Mouse (Mus musculus) midbrain, embryonic 11.5 days (tissue): Measurements from ENCODE around the gene Rapgef1. TPM values are rescaled to one million over a fixed set of nuclear protein-coding genes. Genes with fewer than 3 reads are reported as not detected.

Experiments
- ATAC-seq: fragments of 200-750 bp; cut with Nextera tagmentation; 2 replicates; pipeline ENCODE4 v1.8.0; 2017; ENCODE audit warnings: moderate TSS enrichment, moderate library complexity; ENCODE audit not compliant: low FRiP score
- DNase-seq: peaks from one replicate; pipeline ENCODE4 v3.0.0; 2015; ENCODE audit warnings: low spot score; ENCODE audit errors: missing footprints
- H3K27ac ChIP-seq: fragments of 300-500 bp; sonication (generic); 2 replicates; pipeline ENCODE4 v1.5.1; 2014; ENCODE audit warnings: low read depth, low read length
- H3K27me3 ChIP-seq: fragments of 300-500 bp; sonication (generic); 2 replicates; pipeline ENCODE4 v1.6.1; 2014; ENCODE audit warnings: mild to moderate bottlenecking, low read length, moderate library complexity, mixed read lengths; ENCODE audit not compliant: control insufficient read depth, insufficient read depth
- H3K36me3 ChIP-seq: fragments of 300-500 bp; sonication (generic); 2 replicates; pipeline ENCODE4 v1.6.1; 2014; ENCODE audit warnings: mild to moderate bottlenecking, low read length, moderate library complexity, mixed read lengths; ENCODE audit not compliant: control insufficient read depth, insufficient read depth
- H3K4me1 ChIP-seq: fragments of 300-500 bp; sonication (generic); 2 replicates; pipeline ENCODE4 v1.6.1; 2014; ENCODE audit warnings: low read length; ENCODE audit not compliant: control insufficient read depth, insufficient read depth
- H3K4me2 ChIP-seq: fragments of 300-500 bp; sonication (generic); 2 replicates; pipeline ENCODE4 v1.6.1; 2014; ENCODE audit warnings: mild to moderate bottlenecking, moderate library complexity
- H3K4me3 ChIP-seq: fragments of 300-500 bp; sonication (generic); 2 replicates; pipeline ENCODE4 v1.5.1; 2014; ENCODE audit warnings: low read depth, low read length
- H3K9ac ChIP-seq: fragments of 300-500 bp; sonication (generic); 2 replicates; pipeline ENCODE4 v1.6.1; 2014; ENCODE audit warnings: low read length
- H3K9me3 ChIP-seq: fragments of 300-500 bp; sonication (generic); 2 replicates; pipeline ENCODE4 v1.6.1; 2016; ENCODE audit warnings: low read length; ENCODE audit not compliant: control insufficient read depth
- WGBS: fragments of 180-500 bp; shearing (Covaris S2); extraction: QIAGEN DNeasy Blood & Tissue Kit; methylation state at CpG from one replicate; pipeline ENCODE4 v1.1.7; 2014; 5-methylcytosine and 5-hydroxymethylcytosine counted together
- polyA plus RNA-seq: library from polyadenylated mRNA; unstranded; fragments of >200 nt; fragmentation: Nextera tagmentation; extraction: Ambion mirVana; gene quantifications from 2 replicates; pipeline ENCODE4 v1.2.1, GENCODE M21; 2014

Rapgef1 gene
- polyA plus RNA-seq, 1 experiment from 2014 or later, result 15.6 TPM

DNA sequence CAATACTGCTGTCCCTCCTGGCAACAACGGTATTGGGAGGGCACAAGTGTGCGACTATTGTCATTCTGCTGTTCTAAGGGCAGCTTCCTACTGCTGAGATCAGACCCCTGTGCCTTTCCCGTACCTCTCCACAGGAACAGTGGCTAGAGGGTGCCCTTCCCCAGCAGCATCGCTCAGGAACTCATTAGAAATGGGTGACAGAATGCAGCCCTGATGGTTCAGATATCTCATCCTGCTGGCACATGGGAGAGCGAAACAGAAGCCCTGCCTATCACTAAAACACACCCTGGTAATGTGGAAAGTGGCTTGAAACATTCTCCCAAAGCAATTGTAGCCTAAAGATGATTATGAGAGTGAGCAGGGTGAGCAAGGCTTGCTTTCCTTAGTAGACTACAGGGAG lies 15.0 kb downstream of the Rapgef1 start:
- no peaks in the 10 kb centered on the region for H3K27me3 ChIP-seq
- peak; percentile 19 for DNase-seq
- WGBS, result 82% methylated on average over 5 of the region's 5 CpGs
- no peak overlapping the region for H3K9ac ChIP-seq
- H3K4me2 ChIP-seq, result no peak overlapping the region
- no peaks in the 10 kb centered on the region for H3K36me3 ChIP-seq
- no peaks in the 10 kb centered on the region for H3K4me1 ChIP-seq
- H3K9me3 ChIP-seq, result no peaks in the 10 kb centered on the region
- no peak for ATAC-seq
- H3K4me3 ChIP-seq, result no peak overlapping the region
- H3K27ac ChIP-seq, result no peak overlapping the region

DNA sequence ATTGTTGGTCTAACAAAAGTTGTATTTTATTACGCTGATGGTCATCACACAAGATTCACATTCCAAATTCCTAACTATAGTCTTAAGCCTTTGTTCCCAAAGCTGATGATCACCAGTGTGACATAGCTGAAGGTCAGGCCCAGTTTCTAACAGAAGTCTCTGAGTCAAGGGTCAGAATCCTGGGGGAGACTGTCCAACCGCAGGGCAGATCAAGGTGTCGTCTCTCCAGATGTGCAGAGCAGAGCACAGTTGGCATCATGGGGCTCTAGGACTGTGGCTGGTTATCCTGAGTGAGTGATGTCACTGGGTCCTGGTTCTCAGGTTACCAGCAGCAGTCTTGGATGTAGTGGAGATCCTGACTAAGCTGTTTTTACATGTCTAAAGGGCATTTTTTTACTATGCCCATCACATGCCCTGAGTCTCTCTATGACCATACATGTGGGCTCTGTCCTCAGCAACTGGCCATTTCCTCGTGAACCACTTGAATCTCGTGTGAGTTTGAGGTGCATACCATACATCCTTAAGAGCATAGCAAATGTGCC lies 16.5 kb downstream of the Rapgef1 start:
- Histone ChIP-seq H3K9me3 (no peaks in the 10 kb centered on the region), H3K27me3 (no peaks in the 10 kb centered on the region), H3K4me1 (no peaks in the 10 kb centered on the region), H3K36me3 (no peaks in the 10 kb centered on the region), H3K27ac (no peak overlapping the region), H3K4me3 (no peak overlapping the region), H3K4me2 (no peak overlapping the region), H3K9ac (no peak overlapping the region)
- ATAC-seq (no peak), DNase-seq (peak; percentile 72)
- 78% methylated on average over 5 of the region's 5 CpGs for WGBS

DNA sequence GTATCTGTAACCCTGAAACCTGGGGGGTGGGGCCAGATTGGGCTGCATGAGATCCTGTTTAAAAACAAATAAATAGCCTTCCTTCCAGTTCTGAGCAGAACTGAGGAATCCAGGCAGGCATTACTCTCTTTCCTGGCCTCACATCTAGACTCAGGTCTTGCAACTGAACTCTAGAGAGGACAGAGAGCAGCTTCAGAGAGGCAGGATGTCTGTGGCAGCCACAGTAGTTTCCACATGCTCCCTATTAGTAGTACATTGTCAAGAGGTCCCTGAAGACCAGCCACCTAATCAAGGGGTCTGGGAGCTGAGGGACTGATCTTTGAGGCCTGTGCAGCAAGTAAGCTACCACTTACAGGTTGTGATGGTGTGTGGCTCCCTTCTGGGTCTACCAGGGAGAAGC lies 18.0 kb downstream of the Rapgef1 start:
- no peak for DNase-seq

DNA sequence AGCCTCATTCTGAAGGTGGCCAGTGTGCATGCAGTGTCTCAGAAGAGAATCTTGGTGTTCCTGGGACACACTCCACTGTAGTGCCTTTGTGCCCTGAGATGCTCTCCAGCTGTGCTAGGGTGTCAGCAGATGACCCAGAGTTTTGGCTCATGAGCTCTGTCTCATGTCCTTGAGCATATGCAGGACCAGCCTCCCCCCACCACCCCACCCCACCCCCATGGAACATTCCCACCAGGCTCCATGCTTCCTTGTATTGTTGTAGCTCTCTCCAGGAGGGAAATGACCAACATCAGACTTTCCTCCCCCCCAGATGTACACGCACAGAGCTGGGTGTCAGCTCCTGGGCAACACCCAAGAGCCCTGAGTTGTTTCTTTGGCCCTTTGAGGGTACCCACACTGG lies 19.9 kb downstream of the Rapgef1 start:
- H3K27ac ChIP-seq, result no peak overlapping the region
- DNase-seq, result no peak
- 78% methylated on average over 1 of the region's 1 CpGs for WGBS
- H3K4me2 ChIP-seq, result no peak overlapping the region
- H3K4me1 ChIP-seq, result no peaks in the 10 kb centered on the region
- no peaks in the 10 kb centered on the region for H3K9me3 ChIP-seq
- H3K9ac ChIP-seq, result no peak overlapping the region
- ATAC-seq, result no peak
- no peaks in the 10 kb centered on the region for H3K27me3 ChIP-seq
- H3K4me3 ChIP-seq, result no peak overlapping the region
- no peaks in the 10 kb centered on the region for H3K36me3 ChIP-seq

More for the DNA sequence above, 18.0 kb downstream of the Rapgef1 start:
- H3K27ac ChIP-seq, result no peak overlapping the region
- no peaks in the 10 kb centered on the region for H3K27me3 ChIP-seq
- no peak overlapping the region for H3K9ac ChIP-seq
- H3K9me3 ChIP-seq, result no peaks in the 10 kb centered on the region
- H3K4me3 ChIP-seq, result no peak overlapping the region
- no peaks in the 10 kb centered on the region for H3K36me3 ChIP-seq
- no peaks in the 10 kb centered on the region for H3K4me1 ChIP-seq
- H3K4me2 ChIP-seq, result no peak overlapping the region
- no peak for ATAC-seq

DNA sequence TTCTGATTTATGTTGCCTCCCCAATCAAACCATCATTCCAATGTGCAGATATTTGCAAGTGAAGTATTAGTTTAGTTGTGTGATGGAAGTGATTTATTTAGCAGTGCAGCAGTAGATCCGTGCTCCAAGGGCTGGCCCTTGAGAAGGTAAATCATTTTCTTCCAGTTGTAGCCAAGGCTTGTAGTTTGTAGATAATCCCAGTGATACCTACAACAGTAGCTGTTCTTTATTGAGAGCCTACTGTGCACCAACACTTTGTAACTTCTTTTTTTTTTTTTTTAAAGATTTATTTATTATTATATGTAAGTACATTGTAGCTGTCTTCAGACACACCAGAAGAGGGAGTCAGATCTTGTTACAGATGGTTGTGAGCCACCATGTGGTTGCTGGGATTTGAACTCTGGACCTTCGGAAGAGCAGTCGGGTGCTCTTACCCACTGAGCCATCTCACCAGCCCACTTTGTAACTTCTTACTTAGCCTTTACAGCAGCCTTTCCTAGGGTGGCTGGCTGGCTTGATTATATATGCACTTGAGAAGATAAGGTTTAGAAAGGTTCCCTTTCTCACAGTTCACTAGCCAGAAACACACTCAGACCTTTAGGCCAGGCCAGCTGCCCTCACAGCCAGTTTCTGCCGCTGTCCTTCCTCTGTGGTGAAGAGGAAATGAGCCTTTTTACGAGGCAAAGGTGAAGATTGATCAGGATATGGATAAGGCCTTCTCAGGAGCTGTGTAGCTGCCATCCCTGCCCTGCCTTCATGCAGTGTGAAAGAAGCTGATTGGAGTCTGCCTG lies 20.6 kb downstream of the Rapgef1 start:
- H3K9me3 ChIP-seq, result no peaks in the 10 kb centered on the region
- H3K27me3 ChIP-seq, result no peaks in the 10 kb centered on the region
- no peaks in the 10 kb centered on the region for H3K36me3 ChIP-seq
- no peak overlapping the region for H3K4me3 ChIP-seq
- H3K4me1 ChIP-seq, result no peaks in the 10 kb centered on the region
- whole genome bisulfite sequencing, result 89% methylated on average over 5 of the region's 5 CpGs
- ATAC-seq, result no peak
- no peak overlapping the region for H3K9ac ChIP-seq
- no peak for DNase-seq
- H3K27ac ChIP-seq, result no peak overlapping the region
- no peak overlapping the region for H3K4me2 ChIP-seq

DNA sequence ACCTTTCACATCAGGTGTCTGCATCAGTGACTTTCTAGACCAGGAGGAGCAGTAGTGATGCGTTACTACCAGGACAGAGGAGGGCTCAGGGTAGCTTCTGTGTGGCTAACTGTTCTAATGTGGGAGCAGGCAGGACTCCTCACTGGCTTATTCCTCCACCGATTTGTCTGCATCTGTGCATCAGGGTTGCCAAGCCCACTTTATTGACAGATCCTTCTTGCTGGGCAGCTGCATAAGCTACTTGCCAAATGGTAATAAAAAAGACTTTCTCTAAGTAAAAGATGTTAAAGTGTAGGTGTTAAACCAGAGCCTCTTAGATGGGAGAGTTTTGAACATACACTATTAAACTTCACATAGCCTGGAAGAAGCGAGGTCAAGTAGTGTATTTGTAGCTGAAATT lies 22.2 kb downstream of the Rapgef1 start:
- ATAC-seq, result no peak
- Histone ChIP-seq H3K27me3 (no peaks in the 10 kb centered on the region), H3K9me3 (no peaks in the 10 kb centered on the region), H3K4me2 (no peak overlapping the region), H3K4me1 (no peaks in the 10 kb centered on the region), H3K9ac (no peak overlapping the region), H3K4me3 (no peak overlapping the region), H3K27ac (no peak overlapping the region), H3K36me3 (no peaks in the 10 kb centered on the region)
- DNase-seq, result no peak
- 89% methylated on average over 3 of the region's 3 CpGs for WGBS

DNA sequence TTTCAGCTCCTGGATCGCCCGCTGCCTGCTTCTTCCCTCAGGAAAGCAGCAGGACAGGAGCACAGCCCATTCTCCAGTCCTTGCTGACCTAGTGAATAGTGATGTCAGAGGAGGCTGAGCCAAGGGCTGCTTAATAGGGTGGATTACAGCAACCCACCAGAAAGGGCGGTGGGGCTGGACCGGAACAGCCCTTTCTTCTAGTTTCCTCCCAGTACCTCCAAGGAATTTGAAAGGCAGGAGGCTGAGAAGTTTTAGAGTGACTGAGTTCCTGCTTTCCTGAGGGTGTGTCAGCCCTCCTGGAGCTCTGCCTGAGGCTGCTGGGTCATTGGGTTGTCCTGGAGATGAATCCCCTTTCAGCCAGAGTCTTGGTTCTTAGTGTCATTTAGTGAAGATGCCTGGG lies 23.9 kb downstream of the Rapgef1 start:
- DNase-seq (no peak), ATAC-seq (no peak)
- H3K9me3 ChIP-seq, result no peaks in the 10 kb centered on the region
- no peak overlapping the region for H3K9ac ChIP-seq
- H3K4me3 ChIP-seq, result no peak overlapping the region
- H3K27me3 ChIP-seq, result no peaks in the 10 kb centered on the region
- 43% methylated on average over 4 of the region's 4 CpGs for WGBS
- H3K4me2 ChIP-seq, result no peak overlapping the region
- no peaks in the 10 kb centered on the region for H3K36me3 ChIP-seq
- no peak overlapping the region for H3K27ac ChIP-seq
- no peaks in the 10 kb centered on the region for H3K4me1 ChIP-seq

DNA sequence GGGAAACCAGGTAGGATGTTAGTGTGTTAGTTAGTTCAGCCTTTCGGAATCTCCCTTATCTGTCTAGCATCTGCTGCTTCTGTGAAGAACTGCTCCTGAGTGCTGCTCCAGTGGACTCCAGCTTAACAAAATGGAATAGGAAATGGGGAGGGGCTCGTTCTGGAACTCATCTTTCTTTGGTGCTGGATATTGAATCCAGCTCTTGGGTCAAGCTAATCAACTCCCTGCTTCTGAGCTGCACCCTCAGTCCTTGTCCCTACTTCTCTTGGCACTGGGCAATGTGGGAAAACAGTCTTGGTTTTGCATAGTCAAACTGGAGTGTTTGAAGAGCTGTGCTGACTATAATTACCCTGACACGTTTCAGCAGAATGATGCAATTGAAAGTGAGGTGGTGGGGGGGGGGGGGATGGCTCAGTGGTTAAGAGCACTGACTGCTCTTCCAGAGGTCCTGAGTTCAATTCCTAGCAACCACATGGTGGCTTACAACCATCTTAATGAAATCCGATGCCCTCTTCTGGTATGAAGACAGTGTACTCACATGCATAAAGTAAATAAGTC lies 25.6 kb downstream of the Rapgef1 start:
- 84% methylated on average over 4 of the region's 4 CpGs for WGBS
- H3K27me3 ChIP-seq, result no peaks in the 10 kb centered on the region
- H3K27ac ChIP-seq, result no peak overlapping the region
- no peak overlapping the region for H3K4me2 ChIP-seq
- H3K9ac ChIP-seq, result no peak overlapping the region
- no peaks in the 10 kb centered on the region for H3K4me1 ChIP-seq
- no peak for DNase-seq
- no peaks in the 10 kb centered on the region for H3K9me3 ChIP-seq
- no peak for ATAC-seq
- H3K36me3 ChIP-seq, result no peaks in the 10 kb centered on the region
- no peak overlapping the region for H3K4me3 ChIP-seq

DNA sequence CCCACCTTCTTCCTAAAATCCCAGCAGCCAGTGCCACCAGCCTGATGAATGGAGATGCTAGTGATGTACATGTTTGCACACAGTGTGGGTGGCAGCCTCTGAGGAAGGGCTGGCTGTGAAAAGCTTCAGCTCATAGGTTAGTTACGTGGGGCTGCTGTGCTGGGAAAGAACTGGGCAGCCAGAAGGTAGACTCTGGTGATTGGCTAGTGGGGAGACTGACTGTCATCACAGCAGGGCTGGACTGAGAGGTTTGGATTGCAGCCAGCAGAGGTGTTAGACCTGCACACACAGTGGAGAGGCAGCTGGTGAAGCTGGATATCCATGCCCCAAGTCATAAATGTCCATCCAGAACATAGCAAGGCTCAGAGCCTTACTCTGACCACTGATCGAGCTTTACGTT lies 27.1 kb downstream of the Rapgef1 start:
- no peak overlapping the region for H3K9ac ChIP-seq
- DNase-seq (peak; percentile 68), ATAC-seq (no peak)
- H3K4me3 ChIP-seq, result no peak overlapping the region
- 83% methylated on average over 3 of the region's 3 CpGs for WGBS
- H3K36me3 ChIP-seq, result no peaks in the 10 kb centered on the region
- H3K9me3 ChIP-seq, result no peaks in the 10 kb centered on the region
- H3K4me1 ChIP-seq, result no peaks in the 10 kb centered on the region
- no peaks in the 10 kb centered on the region for H3K27me3 ChIP-seq
- H3K4me2 ChIP-seq, result no peak overlapping the region
- no peak overlapping the region for H3K27ac ChIP-seq
